Mouse (Mus musculus): ENCODE data around the gene Emilin2. TPM values are rescaled to one million over a fixed set of nuclear protein-coding genes. Genes with fewer than 3 reads are reported as not detected.

Emilin2 gene
- polyA plus RNA-seq, 1 experiment, result 7.9 TPM

DNA sequence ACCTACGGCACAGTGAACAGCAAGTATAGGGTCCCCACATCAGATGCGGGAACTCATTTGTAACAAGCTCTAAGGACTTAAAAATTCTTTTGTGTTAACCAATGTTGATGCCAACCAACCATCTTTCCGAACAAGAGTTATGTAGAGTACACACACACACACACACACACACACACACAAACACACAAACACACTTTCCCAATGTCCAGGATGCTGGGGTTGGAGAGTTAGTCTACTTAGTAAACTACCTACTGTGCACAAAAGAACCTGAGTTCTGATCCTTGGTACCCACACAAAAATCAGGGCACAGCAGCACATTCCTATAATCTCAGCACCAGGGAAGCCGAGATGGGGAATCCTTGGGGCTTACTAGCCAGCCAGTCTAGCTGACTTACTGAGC, 5.8 kb upstream of the Emilin2 start:
- H3K4me3 ChIP-seq (ENCODE audit: insufficient read depth, poor library complexity, severe bottlenecking), result no peak overlapping the region
- no peaks in the 10 kb centered on the region for H3K79me2 ChIP-seq (ENCODE audit: control insufficient read depth, insufficient read depth)
- H3ac ChIP-seq (ENCODE audit: control insufficient read depth, insufficient read length, low read depth), result no peak overlapping the region
- H3K36me3 ChIP-seq (ENCODE audit: control insufficient read depth, insufficient read depth), result no peaks in the 10 kb centered on the region
- no peaks in the 10 kb centered on the region for H3K27me3 ChIP-seq (ENCODE audit: control insufficient read depth, insufficient read depth, insufficient read length)
- H3K79me3 ChIP-seq (ENCODE audit: low read depth), result no peaks in the 10 kb centered on the region
- TF ChIP-seq CEBPB (IDR thresholded peaks at IDR 0.05; ENCODE audit: low read depth) (no peak), CTCF (IDR thresholded peaks at IDR 0.05; ENCODE audit: control insufficient read depth, insufficient read depth, insufficient read length) (no peak), MAX (IDR thresholded peaks at IDR 0.05) (no peak), USF1 (IDR thresholded peaks at IDR 0.05; ENCODE audit: low read depth) (no peak), MYOD1 (IDR thresholded peaks at IDR 0.05; ENCODE audit: control insufficient read depth, insufficient read length, low read depth) (no peak), FOSL1 (IDR thresholded peaks at IDR 0.05; ENCODE audit: insufficient read depth, low read length, poor library complexity, severe bottlenecking) (no peak), MYOG (IDR thresholded peaks at IDR 0.05; ENCODE audit: control insufficient read depth, extremely low read depth, insufficient read length) (no peak)

DNA sequence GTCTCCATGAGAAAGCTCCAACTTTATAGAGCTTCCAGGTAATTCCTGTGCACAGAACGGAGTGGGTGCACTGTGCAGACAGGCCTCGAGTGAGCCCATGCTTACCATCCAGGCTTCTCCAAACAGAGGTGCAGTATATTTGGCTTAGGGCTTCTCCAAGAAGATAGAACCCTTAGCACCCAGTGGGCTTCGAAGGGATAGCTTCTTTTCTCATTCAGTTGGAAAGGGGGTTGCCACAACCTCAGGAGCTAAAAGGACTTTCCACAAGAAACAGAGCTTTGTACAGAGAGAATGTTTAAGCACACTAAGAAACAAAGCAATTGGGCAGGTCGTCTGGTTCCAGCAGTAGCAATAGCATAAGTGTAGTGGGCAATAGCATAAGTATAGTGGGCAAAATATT, 2.5 kb upstream of the Emilin2 start:
- TF ChIP-seq CEBPB (IDR thresholded peaks at IDR 0.05; ENCODE audit: low read depth) (no peak), MAX (IDR thresholded peaks at IDR 0.05) (no peak), CTCF (IDR thresholded peaks at IDR 0.05; ENCODE audit: control insufficient read depth, insufficient read depth, insufficient read length) (no peak), MYOD1 (IDR thresholded peaks at IDR 0.05; ENCODE audit: control insufficient read depth, insufficient read length, low read depth) (no peak), USF1 (IDR thresholded peaks at IDR 0.05; ENCODE audit: low read depth) (no peak), MYOG (IDR thresholded peaks at IDR 0.05; ENCODE audit: control insufficient read depth, extremely low read depth, insufficient read length) (no peak), FOSL1 (IDR thresholded peaks at IDR 0.05; ENCODE audit: insufficient read depth, low read length, poor library complexity, severe bottlenecking) (no peak)
- Histone ChIP-seq H3K79me2 (ENCODE audit: control insufficient read depth, insufficient read depth) (no peaks in the 10 kb centered on the region), H3K27me3 (ENCODE audit: control insufficient read depth, insufficient read depth, insufficient read length) (no peaks in the 10 kb centered on the region), H3ac (ENCODE audit: control insufficient read depth, insufficient read length, low read depth) (no peak overlapping the region), H3K4me3 (ENCODE audit: insufficient read depth, poor library complexity, severe bottlenecking) (no peak overlapping the region), H3K36me3 (ENCODE audit: control insufficient read depth, insufficient read depth) (no peaks in the 10 kb centered on the region), H3K79me3 (ENCODE audit: low read depth) (no peaks in the 10 kb centered on the region)

DNA sequence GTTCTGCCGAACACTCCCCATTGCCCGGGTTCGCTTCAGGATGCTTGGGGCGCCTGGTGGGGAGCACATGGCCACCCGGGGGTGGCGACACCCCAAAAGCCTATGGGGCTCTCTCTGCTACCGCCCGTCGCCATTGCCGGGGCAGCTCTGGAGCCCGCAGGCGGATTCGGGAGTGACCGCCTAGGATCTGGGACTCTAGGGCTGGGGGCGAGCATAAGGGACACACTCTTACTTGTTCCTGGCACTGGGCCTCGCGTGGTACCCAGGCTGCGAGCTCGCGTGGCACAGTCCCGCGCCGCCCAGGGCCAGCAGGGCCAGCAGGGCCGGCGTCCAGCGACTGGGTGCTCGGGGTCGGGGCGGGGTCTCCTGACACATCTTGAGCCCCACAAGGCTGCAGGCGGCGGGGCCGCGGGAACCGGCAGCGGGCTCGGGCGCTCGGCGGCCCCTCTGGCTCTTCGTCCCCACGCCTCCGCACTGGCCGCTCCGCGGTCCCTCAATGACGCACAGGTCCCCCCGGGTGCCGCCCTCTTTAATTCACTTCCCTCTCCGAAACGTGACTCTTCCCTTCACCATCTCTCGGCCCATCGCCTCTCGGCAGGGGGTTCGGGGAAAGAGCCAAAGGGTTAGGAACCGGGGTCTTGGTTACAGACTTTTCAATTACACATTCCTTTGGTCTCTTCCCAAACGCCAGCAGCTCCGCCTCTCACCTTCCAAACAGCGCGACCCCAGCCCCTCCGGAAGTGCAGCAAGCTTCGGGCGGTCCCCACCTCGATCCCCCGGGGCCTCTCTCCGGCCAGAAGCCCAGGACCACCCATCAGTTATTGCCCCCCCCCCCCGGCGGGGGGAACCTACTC, 1.1 kb downstream of the Emilin2 start:
- TF ChIP-seq MYOG (IDR thresholded peaks at IDR 0.05; ENCODE audit: control insufficient read depth, extremely low read depth, insufficient read length) (no peak), CTCF (IDR thresholded peaks at IDR 0.05; ENCODE audit: control insufficient read depth, insufficient read depth, insufficient read length) (no peak), FOSL1 (IDR thresholded peaks at IDR 0.05; ENCODE audit: insufficient read depth, low read length, poor library complexity, severe bottlenecking) (no peak), USF1 (IDR thresholded peaks at IDR 0.05; ENCODE audit: low read depth) (no peak), MYOD1 (IDR thresholded peaks at IDR 0.05; ENCODE audit: control insufficient read depth, insufficient read length, low read depth) (no peak), CEBPB (IDR thresholded peaks at IDR 0.05; ENCODE audit: low read depth) (no peak), MAX (IDR thresholded peaks at IDR 0.05) (no peak)
- Histone ChIP-seq H3ac (ENCODE audit: control insufficient read depth, insufficient read length, low read depth) (peak overlapping the region; percentile 42), H3K27me3 (ENCODE audit: control insufficient read depth, insufficient read depth, insufficient read length) (no peaks in the 10 kb centered on the region), H3K79me3 (ENCODE audit: low read depth) (no peaks in the 10 kb centered on the region), H3K36me3 (ENCODE audit: control insufficient read depth, insufficient read depth) (no peaks in the 10 kb centered on the region), H3K4me3 (ENCODE audit: insufficient read depth, poor library complexity, severe bottlenecking) (peak overlapping the region; percentile 2), H3K79me2 (ENCODE audit: control insufficient read depth, insufficient read depth) (no peaks in the 10 kb centered on the region)

DNA sequence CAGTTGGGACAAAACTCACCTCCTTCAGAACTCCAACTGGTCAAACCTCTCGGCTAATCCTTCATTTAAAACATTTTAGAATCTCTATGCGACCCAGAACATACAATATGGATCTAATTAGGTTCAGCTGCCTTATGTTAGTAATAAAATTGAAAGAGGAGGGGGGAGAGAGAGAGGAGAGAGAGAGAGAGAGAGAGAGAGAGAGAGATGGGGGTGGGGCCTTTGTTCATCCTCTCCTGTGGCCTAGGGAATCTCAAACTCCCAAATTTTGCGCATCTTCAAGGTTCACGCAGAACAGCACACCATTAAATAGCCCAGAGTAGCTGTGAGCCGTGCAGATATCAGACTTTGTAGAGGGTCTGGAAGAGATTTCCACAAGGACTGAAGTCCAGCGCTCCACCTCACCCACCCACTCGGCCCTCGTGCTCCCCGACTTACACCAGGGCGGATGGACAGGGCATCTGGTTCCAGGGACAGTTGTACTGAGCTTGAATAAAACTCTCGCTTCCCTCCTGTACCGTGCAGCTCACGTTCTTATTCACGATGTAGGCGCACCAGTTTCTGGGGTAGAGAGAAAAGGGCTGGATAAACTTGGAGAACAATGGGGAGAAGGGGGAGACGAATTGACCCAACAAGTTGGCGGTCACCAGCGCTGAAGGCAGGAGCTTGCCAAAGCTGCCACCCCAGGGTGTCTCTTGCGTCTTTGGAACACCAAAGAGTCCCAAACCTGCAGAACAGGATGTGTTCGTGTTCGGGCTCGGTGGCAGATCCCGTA, 1.9 kb downstream of the Emilin2 start:
- Histone ChIP-seq H3K4me3 (ENCODE audit: insufficient read depth, poor library complexity, severe bottlenecking) (no peak overlapping the region), H3K79me3 (ENCODE audit: low read depth) (no peaks in the 10 kb centered on the region), H3K36me3 (ENCODE audit: control insufficient read depth, insufficient read depth) (no peaks in the 10 kb centered on the region), H3K27me3 (ENCODE audit: control insufficient read depth, insufficient read depth, insufficient read length) (no peaks in the 10 kb centered on the region), H3K79me2 (ENCODE audit: control insufficient read depth, insufficient read depth) (no peaks in the 10 kb centered on the region), H3ac (ENCODE audit: control insufficient read depth, insufficient read length, low read depth) (no peak overlapping the region)
- TF ChIP-seq MYOG (IDR thresholded peaks at IDR 0.05; ENCODE audit: control insufficient read depth, extremely low read depth, insufficient read length) (no peak), MAX (IDR thresholded peaks at IDR 0.05) (no peak), USF1 (IDR thresholded peaks at IDR 0.05; ENCODE audit: low read depth) (no peak), CTCF (IDR thresholded peaks at IDR 0.05; ENCODE audit: control insufficient read depth, insufficient read depth, insufficient read length) (no peak), FOSL1 (IDR thresholded peaks at IDR 0.05; ENCODE audit: insufficient read depth, low read length, poor library complexity, severe bottlenecking) (no peak), CEBPB (IDR thresholded peaks at IDR 0.05; ENCODE audit: low read depth) (no peak), MYOD1 (IDR thresholded peaks at IDR 0.05; ENCODE audit: control insufficient read depth, insufficient read length, low read depth) (no peak)

DNA sequence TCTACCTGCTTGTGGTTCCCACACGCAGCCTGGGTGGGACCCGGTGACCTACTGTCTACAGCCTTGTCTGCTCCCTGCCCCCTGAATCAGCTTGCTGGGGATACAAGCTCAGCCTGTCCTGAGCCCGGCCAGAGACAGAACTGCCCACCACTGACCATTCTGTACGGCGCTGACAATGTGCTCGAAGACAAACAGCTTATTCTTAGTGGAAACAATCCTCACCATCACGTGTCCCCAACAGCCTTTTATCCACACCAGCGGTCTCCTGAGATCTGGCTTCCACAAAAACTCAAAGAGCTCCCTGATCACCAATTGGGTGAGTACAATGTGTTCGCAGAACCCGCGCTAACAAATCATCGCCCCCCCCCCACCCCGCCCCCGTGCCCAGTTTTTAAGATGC, 2.6 kb downstream of the Emilin2 start:
- Histone ChIP-seq H3K4me3 (ENCODE audit: insufficient read depth, poor library complexity, severe bottlenecking) (no peak overlapping the region), H3K27me3 (ENCODE audit: control insufficient read depth, insufficient read depth, insufficient read length) (no peaks in the 10 kb centered on the region), H3K79me2 (ENCODE audit: control insufficient read depth, insufficient read depth) (no peaks in the 10 kb centered on the region), H3K79me3 (ENCODE audit: low read depth) (no peaks in the 10 kb centered on the region), H3K36me3 (ENCODE audit: control insufficient read depth, insufficient read depth) (no peaks in the 10 kb centered on the region), H3ac (ENCODE audit: control insufficient read depth, insufficient read length, low read depth) (no peak overlapping the region)
- no peak for TF ChIP-seq CEBPB (IDR thresholded peaks at IDR 0.05; ENCODE audit: low read depth)
- no peak for TF ChIP-seq MYOG (IDR thresholded peaks at IDR 0.05; ENCODE audit: control insufficient read depth, extremely low read depth, insufficient read length)
- no peak for TF ChIP-seq MYOD1 (IDR thresholded peaks at IDR 0.05; ENCODE audit: control insufficient read depth, insufficient read length, low read depth)
- TF ChIP-seq USF1 (IDR thresholded peaks at IDR 0.05; ENCODE audit: low read depth), result no peak
- no peak for TF ChIP-seq FOSL1 (IDR thresholded peaks at IDR 0.05; ENCODE audit: insufficient read depth, low read length, poor library complexity, severe bottlenecking)
- TF ChIP-seq CTCF (IDR thresholded peaks at IDR 0.05; ENCODE audit: control insufficient read depth, insufficient read depth, insufficient read length), result no peak
- TF ChIP-seq MAX (IDR thresholded peaks at IDR 0.05), result no peak
